In genomic region chr9:112261986-112262901, GRCm38 (mm10) we compare ENCODE assay signal across 11 mouse cellular contexts. TPM values are rescaled to one million over a fixed set of nuclear protein-coding genes. Genes with fewer than 3 reads are reported as not detected.
A peak's percentile ranks its signal among the peaks of the same experiment; 100 is the strongest.
DNase-seq lines count a peak whose midpoint lies in the region; ATAC-seq lines count a peak whose summit lies in the region.
"Had no signal": no experiment of that assay in that cellular context is flagged by ENCODE, and none has a peak within 500 bp of the region (broad histone marks: within the 10 kb centered on the region; RNA-seq: fewer than 3 reads in every experiment).

No protein-coding gene starts in this region.

- ATAC-seq in liver, embryonic 11.5 days (replicated peaks; ENCODE audit: low FRiP score) = no peak
- no peak for ATAC-seq in midbrain, embryonic 14.5 days (ENCODE audit: low FRiP score, low TSS enrichment)

- H3K9me3 ChIP-seq in liver, embryonic 11.5 days (ENCODE audit: control insufficient read depth, low read length) = no peaks in the 10 kb centered on the region
- no peaks in the 10 kb centered on the region for H3K9me3 ChIP-seq in midbrain, embryonic 14.5 days (ENCODE audit: control insufficient read depth, low read length)
- H3K9me3 ChIP-seq: heart, embryonic 13.5 days had no signal

- no peaks in the 10 kb centered on the region for H3K4me1 ChIP-seq in liver, embryonic 11.5 days (replicated peaks; ENCODE audit: control insufficient read depth, insufficient read depth, low read length)
- 0 out of 2 replicates have a peak, but pooled peaks cover 3% of the 10 kb centered on the region for H3K4me1 ChIP-seq in midbrain, embryonic 14.5 days (ENCODE audit: control insufficient read depth, insufficient read depth, low read length)
- H3K4me1 ChIP-seq: heart, embryonic 13.5 days had no signal

- H3K4me3 ChIP-seq in liver, embryonic 11.5 days (ENCODE audit: low read depth, low read length) = no peak overlapping the region
- H3K4me3 ChIP-seq in midbrain, embryonic 14.5 days (replicated peaks; ENCODE audit: low read depth, low read length) = no peak overlapping the region
- H3K4me3 ChIP-seq: heart, embryonic 13.5 days had no signal

- intact Hi-C loops in left cerebral cortex, postnatal 25 days (cut with DNase I) = loop anchor here (5.0 to 10.0 kb wide), 2 partner anchors 80 to 143 kb away; no protein-coding TSS in a partner anchor

- peak; percentile 96 for DNase-seq in brain, adult 2 months (ENCODE audit: low read depth, low spot score)
- peak; percentile 84 to 85 for DNase-seq in cerebellum, adult 18-20 months
- DNase-seq in layer of hippocampus, adult 11-12 months (ENCODE audit: low spot score) = peak; percentile 71
- DNase-seq in left cerebral cortex, postnatal 25 days (ENCODE audit: low spot score in 2 of 2) = peak; percentile 74 to 92
- no peak for DNase-seq in liver, embryonic 11.5 days (ENCODE audit: low spot score)
- no peak for DNase-seq in heart, adult 8-10 months (ENCODE audit: low spot score)
- DNase-seq in midbrain, embryonic 14.5 days = no peak
- DNase-seq: kidney, adult 8-10 months; thymus, adult 2 months had no signal

- H3K4me2 ChIP-seq in liver, embryonic 11.5 days = no peak overlapping the region
- no peak overlapping the region for H3K4me2 ChIP-seq in midbrain, embryonic 14.5 days (ENCODE audit: low read length)
- H3K4me2 ChIP-seq: heart, embryonic 13.5 days had no signal

- no peaks in the 10 kb centered on the region for H3K36me3 ChIP-seq in liver, embryonic 11.5 days (ENCODE audit: control insufficient read depth, insufficient read depth, low read length)
- no peaks in the 10 kb centered on the region for H3K36me3 ChIP-seq in midbrain, embryonic 14.5 days (ENCODE audit: control insufficient read depth, insufficient read depth, low read length)
- H3K36me3 ChIP-seq: heart, embryonic 13.5 days had no signal

- H3K27ac ChIP-seq in liver, embryonic 11.5 days (ENCODE audit: low read depth, low read length) = no peak overlapping the region
- H3K27ac ChIP-seq in midbrain, embryonic 14.5 days (replicated peaks; ENCODE audit: low read depth, low read length) = no peak overlapping the region
- H3K27ac ChIP-seq: heart, embryonic 13.5 days; liver, embryonic 14.5 days had no signal

- no peaks in the 10 kb centered on the region for H3K27me3 ChIP-seq in liver, embryonic 11.5 days (replicated peaks; ENCODE audit: control insufficient read depth, insufficient read depth, low read length)
- no peaks in the 10 kb centered on the region for H3K27me3 ChIP-seq in midbrain, embryonic 14.5 days (ENCODE audit: control insufficient read depth, insufficient read depth, low read length)
- H3K27me3 ChIP-seq: heart, embryonic 13.5 days had no signal

- 85% methylated on average over 16 of the region's 16 CpGs for WGBS in liver, embryonic 11.5 days
- WGBS in midbrain, embryonic 14.5 days = 86% methylated on average over 16 of the region's 16 CpGs

- no peak overlapping the region for H3K9ac ChIP-seq in liver, embryonic 11.5 days (ENCODE audit: low read depth, low read length)
- no peak overlapping the region for H3K9ac ChIP-seq in midbrain, embryonic 14.5 days (replicated peaks; ENCODE audit: low read length)
- H3K9ac ChIP-seq: heart, embryonic 13.5 days; liver, embryonic 14.5 days had no signal

RNA-seq across cellular contexts. Expression of gene Arpp21, which starts 26.5 kb away (rescaled TPM):
- 100 to 1,000 TPM; 805 to 898 TPM for total RNA-seq in left cerebral cortex, postnatal 25 days (2021)
- polyA plus RNA-seq in liver, embryonic 11.5 days (2014; fragmentation: Nextera tagmentation; extraction: Ambion mirVana) = 0.93 and 1.3 TPM in 2 replicates
- total RNA-seq in heart, adult 8-10 months (2022) = 1 to 10 TPM; 1.5 to 4.4 (median 3.0) TPM
- 27.4 and 37.7 TPM in 2 replicates for polyA plus RNA-seq in midbrain, embryonic 14.5 days (2014; fragmentation: Nextera tagmentation; extraction: Ambion mirVana)

Comparison
In these comparisons a context has a peak if more than half of its experiments do, and no peak if none do; other contexts are left out.
1. DNase-seq: peak in brain, adult 2 months (single experiment), cerebellum, adult 18-20 months (2 of 2), layer of hippocampus, adult 11-12 months (single experiment) and left cerebral cortex, postnatal 25 days (2 of 2); none in liver, embryonic 11.5 days (single experiment), heart, adult 8-10 months (single experiment) and midbrain, embryonic 14.5 days (single experiment).
2. RNA of gene Arpp21, which starts 26.5 kb away (total RNA-seq): 805 to 898 TPM in left cerebral cortex, postnatal 25 days; 1.5 to 4.4 TPM in heart, adult 8-10 months; every median in the first group is over 100 times any median in the second.